Mouse (Mus musculus): ENCODE data around the gene Lbhd1.

Gene Lbhd1

DNA sequence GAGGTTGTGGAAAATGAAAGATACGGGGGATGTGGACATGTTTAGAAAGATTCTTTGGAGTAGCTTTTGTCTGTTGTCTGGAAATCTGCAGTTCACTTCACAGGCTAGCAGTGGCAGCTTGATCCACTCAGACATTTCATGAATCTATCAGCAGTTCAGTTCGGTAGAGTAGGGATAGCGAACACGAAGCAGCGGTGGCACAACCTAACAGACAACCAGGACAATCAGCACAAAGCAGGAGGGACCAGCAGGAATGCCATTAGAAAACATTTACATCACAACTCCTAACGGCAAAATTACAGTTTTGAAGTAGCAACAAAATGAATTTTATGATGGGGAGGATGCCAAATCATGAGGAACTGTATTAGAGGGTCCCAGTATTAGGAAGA is 36.1 kb downstream of the Lbhd1 start:
- no peak for DNase-seq

DNA sequence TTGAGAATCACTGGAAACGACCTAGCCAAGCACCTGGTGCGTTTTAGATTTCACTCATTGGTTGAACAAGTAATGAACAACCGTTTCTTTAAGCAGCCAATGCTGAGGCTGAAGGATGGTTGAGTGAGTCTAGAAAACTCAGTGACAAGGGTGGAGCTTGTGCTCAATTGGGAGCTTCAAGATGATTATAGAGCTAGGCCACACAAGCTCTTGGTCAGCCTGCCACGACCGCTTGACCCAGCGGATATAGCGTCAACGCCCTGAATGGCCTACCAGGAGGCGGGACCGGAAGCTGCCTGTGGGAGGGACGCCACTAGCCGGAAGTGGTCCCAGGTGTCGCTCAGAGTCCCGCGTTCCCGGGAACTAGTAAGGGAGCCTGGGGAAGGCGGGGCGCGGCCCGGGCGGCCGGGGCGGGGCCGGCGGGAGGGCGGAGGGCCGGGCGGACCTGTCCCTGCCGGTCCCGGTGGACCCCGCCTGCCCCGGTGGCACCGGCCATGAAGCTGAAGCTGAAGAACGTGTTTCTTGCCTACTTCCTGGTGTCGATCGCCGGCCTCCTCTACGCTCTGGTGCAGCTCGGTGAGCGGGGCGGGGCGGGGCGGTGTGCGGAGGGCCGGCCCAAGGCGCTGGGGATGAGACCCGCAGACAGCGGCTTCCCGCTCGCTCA is 36.7 kb downstream of the Lbhd1 start, which contains the start of gene B3gat3:
TSS of gene B3gat3 (plus strand) at position 302 of the 664 bp plus-strand sequence.
- DNase-seq, result peak; percentile 94 to 96

DNA sequence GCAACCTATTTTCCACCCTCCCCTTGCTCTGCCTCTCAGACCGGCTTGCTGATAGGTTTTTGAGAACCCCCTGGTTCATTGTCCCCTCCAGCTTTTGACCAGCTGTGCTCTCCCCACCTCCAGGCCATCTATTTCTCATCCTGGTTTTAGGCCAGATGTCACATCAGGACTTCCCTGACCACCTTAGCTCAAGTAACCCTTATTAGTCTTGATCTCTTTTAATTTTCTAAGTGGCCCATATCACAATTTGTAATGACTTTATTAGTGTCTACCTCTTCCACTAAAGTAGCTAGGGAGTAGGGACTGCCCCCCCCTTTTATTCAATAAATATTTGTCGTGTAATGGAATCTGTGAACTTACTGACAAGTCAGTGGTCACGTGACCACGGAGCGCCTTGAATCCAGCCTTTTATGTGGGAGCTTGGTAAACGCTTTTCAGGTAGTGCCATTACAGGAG is 37.3 kb downstream of the Lbhd1 start:
- DNase-seq, result peak in 1 of 2 experiments; percentile 38

DNA sequence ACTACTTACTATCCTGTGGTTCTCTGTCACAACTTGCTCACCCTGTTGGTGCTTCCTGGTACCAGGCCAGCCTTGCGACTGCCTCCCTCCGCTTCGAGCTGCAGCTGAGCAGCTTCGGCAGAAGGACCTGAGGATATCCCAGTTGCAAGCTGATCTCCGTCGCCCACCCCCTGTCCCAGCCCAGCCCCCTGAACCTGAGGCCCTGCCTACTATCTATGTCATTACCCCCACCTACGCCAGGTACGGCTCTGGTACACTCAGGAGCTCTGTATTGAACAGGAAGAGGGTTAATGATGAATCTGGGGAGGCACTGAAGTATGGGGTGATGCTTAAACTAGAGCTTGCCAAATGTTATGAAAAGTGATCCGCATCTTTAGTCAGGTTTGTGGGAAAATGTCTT is 38.2 kb downstream of the Lbhd1 start:
- DNase-seq, result peak in 1 of 2 experiments; percentile 18

DNA sequence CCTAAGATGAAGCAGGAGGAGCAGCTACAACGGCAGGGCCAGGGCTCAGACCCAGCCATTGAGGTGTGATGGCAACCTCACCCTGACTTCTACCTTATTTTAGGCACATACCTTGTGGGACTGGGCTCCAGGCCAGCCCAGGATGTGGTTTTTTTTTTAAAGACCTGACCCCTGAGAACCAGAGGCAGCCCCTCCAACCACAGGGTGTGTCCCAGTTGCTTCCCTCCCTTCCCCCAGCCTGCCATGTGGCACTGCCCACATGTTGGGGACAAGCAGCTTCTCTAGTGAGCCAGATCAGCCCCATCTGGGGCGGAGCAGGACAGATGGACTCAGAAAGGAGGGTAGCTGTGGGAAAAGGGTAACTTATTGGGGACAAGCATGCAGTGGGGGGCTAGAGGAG is 43.2 kb downstream of the Lbhd1 start:
- no peak for DNase-seq

DNA sequence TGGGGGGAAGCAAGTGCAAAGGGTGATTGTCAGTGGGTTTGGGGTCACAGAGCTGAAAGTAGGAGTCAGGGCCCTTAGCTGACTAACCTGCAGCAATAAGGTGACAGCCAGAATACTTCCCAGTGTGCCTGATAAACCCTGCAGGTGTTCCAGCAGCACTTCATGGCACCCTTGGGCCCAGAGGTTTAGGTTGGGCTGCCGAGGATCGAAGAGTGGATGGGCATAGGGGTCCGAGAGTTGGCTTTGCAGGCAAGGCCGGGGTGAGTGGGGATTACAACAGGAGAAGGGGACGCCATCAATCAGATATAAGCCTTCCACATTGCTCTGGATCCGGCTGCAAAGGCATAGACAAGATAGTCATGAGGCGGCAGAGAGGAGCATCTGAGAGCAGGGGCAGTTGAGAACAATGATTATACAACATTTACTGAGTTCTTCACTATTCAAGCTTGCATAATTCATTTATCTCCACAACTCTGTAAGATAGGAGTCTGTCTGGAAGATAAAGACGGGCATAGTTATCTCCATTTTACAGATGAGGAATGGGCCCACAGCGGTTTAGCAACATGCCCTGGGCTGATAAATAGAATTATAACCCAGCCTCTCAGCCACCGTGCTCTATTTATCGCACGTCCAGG is 44.5 kb downstream of the Lbhd1 start:
- DNase-seq, result no peak

DNA sequence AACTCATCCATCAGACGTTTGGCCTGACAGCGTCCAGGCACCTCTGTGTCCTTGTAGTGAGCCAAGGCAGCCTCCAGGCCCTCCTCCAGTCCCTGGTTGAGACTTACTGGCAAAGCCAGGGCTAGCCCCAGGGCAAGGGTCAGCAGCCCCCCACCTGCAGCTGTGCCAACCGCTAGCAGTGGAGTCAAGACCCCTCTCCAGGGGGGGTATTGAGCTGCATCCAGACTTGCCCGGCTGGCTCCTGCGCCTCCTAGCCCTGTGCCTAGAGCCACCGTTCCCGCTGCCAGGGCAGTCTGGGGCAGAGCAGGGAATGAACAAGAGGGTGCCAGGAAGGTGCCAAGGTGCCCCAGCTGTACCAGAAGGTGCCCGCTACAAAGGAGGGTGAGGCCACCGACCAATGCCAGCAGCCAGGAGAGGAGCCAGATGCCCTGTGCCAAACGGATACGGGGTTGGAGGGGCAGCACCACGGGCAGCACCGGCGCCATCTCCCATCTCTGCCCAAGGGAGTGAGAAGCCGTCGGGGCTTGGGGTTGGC is 45.2 kb downstream of the Lbhd1 start:
- DNase-seq, result peak; percentile 58 to 64

DNA sequence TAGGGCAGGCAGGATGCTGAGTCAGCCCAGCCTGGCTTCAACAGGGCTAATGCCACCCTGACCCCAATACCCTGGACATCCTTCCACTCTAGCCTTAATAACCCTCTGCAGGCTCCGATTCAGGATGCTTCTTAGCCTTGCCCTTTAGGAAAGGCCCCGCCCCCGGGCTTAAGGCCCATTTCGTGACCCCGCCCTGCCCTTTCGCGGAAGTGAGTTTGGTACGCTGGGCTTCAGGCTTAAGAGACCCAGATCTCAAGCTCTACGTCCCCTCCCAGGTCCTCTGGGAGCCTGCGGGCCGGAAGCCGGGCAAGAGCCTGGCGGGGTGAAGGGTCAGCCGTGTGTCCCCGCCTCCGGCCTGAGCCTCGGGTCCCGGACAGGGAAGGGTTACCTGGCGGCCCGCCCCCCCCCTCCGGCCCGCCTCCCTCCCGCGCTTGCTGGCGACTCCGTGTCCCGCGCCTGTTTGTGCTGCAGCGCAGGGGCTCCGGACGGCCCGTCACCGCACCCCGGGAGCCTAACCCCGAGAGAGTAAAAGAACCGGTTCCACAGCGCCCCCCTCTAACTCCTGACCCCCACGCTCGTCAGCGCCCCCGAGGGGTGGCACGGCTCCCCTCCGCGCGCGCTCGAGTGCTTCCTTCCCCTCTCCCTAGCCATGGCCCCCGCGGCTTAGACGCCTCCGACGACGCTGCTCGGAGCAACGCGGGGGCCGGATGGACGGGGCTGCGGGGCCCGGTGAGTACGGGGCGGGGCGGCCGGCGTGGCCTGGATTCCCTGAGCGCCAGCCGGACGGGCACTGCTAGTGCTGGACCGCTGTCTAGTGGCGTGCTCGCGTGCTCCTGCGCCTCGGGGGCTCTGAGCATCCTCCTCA is 45.9 kb downstream of the Lbhd1 start, which contains the start of the genes Rom1 and Eml3:
TSS of gene Rom1 (minus strand) at position 133 of the 865 bp plus-strand sequence.
TSS of gene Eml3 (plus strand) at position 329 of the 865 bp plus-strand sequence.
- DNase-seq, result peak; percentile 67 to 80

DNA sequence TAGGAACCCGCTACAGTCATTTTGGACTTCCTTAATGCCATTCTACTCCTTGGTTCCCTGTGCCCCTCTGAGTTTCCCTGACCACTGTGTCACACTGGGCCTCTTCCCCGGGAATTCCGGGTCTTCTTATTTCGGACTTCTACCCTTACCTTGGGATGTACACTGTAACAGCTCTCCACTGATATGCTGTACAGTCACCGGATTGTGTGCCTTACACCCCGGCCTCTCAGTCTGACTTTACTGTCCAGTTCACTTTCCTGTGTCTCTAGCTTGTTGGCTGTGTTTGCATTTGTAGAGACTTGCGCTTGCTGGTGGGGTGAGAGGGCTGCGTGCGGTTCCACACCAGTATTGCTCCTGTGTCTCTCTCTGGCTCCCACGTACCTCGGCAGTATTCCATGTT is 46.6 kb downstream of the Lbhd1 start:
- no peak for DNase-seq

DNA sequence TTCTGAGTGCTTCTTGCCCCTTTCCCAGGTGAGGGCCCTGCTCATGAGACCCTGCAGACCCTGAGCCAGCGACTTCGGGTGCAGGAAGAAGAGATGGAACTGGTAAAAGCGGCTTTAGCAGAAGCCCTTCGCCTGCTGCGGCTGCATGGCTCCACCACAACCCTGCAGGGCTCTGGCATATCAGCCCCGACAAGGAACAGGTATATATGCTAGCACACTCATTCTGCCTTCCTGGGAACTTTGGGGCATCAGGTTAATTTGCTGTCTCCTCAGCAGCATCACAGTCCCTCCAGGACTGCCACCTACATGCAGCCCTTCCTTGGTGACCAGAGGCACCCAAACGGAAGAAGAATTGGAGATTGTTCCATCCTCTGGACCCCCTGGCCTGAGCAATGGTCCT is 47.2 kb downstream of the Lbhd1 start:
- no peak for DNase-seq

DNA sequence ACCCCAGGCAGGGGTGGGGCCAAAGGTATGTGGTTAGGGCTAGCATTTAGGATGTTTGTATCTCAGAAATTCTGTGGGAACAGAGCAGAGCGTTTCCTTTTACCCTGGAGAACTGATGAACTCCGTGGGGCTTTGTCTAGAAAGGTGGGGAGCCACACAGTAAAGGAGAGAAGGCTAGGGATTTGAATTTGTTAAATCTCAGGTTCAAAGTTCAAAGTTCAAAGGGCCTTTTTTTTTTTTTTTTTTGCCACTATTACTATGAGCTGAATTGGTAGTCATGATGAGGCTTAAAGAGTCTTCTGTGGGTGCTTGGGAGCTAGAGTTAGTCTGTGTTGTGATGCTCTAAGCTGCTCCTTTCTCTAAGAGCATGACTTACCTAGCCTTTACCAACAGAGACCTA is 53.2 kb downstream of the Lbhd1 start:
- no peak for DNase-seq

DNA sequence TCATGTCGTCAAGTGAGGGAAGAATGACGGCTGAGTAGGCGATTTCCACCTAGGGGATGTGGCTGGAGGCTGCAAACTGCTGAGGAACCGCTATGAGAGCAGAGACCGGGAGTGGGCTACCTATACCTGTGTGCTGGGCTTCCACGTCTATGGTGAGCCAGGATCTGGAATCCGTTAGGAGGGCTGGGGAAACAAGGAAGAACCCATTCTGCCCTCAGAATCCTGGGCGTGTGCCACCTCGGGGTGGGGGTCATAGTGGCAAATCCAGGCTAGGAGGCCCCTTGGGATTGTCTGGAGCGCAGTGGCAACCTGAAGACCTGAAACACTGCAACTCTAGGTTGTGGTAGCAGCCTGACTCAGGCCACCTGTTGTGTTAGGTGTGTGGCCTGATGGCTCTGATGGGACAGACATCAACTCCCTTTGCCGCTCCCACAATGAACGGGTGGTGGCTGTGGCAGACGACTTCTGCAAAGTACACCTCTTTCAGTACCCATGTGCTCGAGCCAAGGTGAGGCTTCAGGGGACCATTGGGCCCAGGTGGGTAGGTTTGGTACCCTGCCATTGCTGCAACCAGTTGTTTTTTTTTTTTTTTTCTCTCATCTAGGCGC is 57.1 kb downstream of the Lbhd1 start:
- peak; percentile 21 to 45 for DNase-seq

DNA sequence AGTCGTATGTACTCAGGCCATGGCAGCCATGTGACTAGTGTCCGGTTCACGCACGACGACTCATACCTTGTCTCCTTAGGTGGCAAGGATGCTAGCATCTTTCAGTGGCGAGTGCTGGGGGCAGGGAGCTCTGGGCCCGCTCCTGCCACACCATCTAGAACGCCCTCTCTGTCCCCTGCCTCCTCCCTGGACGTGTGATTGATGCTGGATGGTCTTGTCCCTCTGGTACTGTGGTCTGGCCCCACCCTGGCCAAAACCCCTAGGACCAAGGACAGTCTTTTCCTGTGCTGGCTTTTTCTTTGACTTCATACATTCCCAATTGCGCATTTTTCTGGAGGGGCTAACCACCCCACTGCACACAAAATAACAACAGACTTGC is 57.6 kb downstream of the Lbhd1 start:
- peak in 1 of 2 experiments; percentile 30 for DNase-seq

DNA sequence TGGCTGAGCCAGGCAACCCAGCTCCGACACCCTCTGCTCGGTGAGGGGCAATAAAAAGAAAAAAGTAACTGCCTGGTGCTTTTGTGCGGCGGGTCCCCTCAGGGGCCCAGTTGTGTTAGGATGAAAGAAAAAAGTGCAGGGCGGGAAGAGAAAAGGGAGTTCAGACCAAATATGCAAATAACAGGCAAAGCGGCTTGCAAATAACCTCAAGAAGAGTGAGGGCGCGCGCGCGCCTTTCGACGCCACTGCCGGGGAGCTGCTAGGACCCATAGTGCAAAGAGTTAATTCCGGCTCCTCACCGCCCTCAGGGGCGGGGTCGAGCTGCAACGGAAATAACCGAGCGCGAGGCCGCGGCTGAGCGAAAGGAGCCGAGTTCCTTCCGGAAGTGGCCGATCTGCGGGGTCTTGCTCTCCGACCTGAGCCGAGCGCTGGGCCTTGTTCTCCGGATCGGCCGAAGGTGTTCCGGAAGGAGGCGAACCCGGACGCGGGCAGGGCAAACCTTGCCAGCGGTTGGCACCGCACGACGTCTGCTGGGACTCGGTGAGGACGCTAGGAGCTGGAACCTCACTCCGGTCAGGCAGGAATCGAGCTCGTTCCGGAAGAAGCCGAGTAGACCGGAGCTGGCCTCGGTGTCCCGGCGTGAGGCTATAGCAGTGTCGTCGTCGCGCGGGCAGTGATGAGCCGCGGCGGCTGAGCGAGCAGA is 58.1 kb downstream of the Lbhd1 start, which contains the start of gene Mta2:
TSS of gene Mta2 (plus strand) at position 361 of the 703 bp plus-strand sequence.
- peak; percentile 100 for DNase-seq
